Mouse (Mus musculus) heart, embryonic 10.5 days (tissue): ENCODE data around the gene Esrrb. TPM values are rescaled to one million over a fixed set of nuclear protein-coding genes. Genes with fewer than 3 reads are reported as not detected.

Experiments
- DNase-seq: peaks from one replicate; pipeline ENCODE4 v3.0.0-alpha.2; 2017; ENCODE audit warnings: low spot score
- H3K27ac ChIP-seq: fragments of 300-500 bp; sonication (generic); 2 replicates; pipeline ENCODE4 v1.5.1; 2016; ENCODE audit warnings: mild to moderate bottlenecking
- H3K27me3 ChIP-seq: fragments of 300-500 bp; sonication (generic); 2 replicates; pipeline ENCODE4 v1.6.1; 2016; ENCODE audit warnings: mild to moderate bottlenecking; ENCODE audit not compliant: poor library complexity, insufficient read depth, severe bottlenecking
- H3K36me3 ChIP-seq: fragments of 300-500 bp; sonication (generic); 2 replicates; pipeline ENCODE4 v1.6.1; 2016; ENCODE audit warnings: mild to moderate bottlenecking, moderate library complexity
- H3K4me1 ChIP-seq: fragments of 300-500 bp; sonication (generic); 2 replicates; pipeline ENCODE4 v1.6.1; 2016; ENCODE audit warnings: mild to moderate bottlenecking
- H3K4me3 ChIP-seq: fragments of 300-500 bp; sonication (generic); 2 replicates; pipeline ENCODE4 v1.5.1; 2016; ENCODE audit warnings: mild to moderate bottlenecking, moderate library complexity
- H3K9me3 ChIP-seq: fragments of 300-500 bp; sonication (generic); 2 replicates; pipeline ENCODE4 v1.6.1; 2016; ENCODE audit warnings: mild to moderate bottlenecking, moderate library complexity
- WGBS: fragments of 180-500 bp; shearing (Covaris S2); methylation state at CpG from one replicate; pipeline ENCODE4 v1.1.7; 2016; 5-methylcytosine and 5-hydroxymethylcytosine counted together
- polyA plus RNA-seq: library from polyadenylated mRNA; unstranded; fragments of >200 nt; fragmentation: Nextera tagmentation; extraction: Ambion mirVana; gene quantifications from 2 replicates; pipeline ENCODE4 v1.2.1, GENCODE M21; 2016

The Esrrb gene
- polyA plus RNA-seq, 1 experiment from 2014 or later: 1.6 TPM

GRCm38 (mm10) chr12:86427585-86427984 lies 66.7 kb downstream of the Esrrb start:
- no peak overlapping the region for H3K27ac ChIP-seq
- H3K4me3 ChIP-seq: no peak overlapping the region
- no peaks in the 10 kb centered on the region for H3K9me3 ChIP-seq
- no peaks in the 10 kb centered on the region for H3K36me3 ChIP-seq
- H3K4me1 ChIP-seq: peaks cover 12% of the 10 kb centered on the region
- peaks cover 49% of the 10 kb centered on the region for H3K27me3 ChIP-seq
- no peak for DNase-seq
- WGBS: 46% methylated on average over 2 of the region's 2 CpGs

GRCm38 (mm10) chr12:86431671-86432070 lies 70.8 kb downstream of the Esrrb start:
- WGBS: 84% methylated on average over 5 of the region's 5 CpGs
- Histone ChIP-seq H3K4me1 (peaks cover 13% of the 10 kb centered on the region), H3K9me3 (no peaks in the 10 kb centered on the region), H3K27ac (no peak overlapping the region), H3K4me3 (no peak overlapping the region), H3K27me3 (peaks cover 13% of the 10 kb centered on the region; the same call in 1 of the 2 replicates), H3K36me3 (no peaks in the 10 kb centered on the region)
- no peak for DNase-seq

DNA sequence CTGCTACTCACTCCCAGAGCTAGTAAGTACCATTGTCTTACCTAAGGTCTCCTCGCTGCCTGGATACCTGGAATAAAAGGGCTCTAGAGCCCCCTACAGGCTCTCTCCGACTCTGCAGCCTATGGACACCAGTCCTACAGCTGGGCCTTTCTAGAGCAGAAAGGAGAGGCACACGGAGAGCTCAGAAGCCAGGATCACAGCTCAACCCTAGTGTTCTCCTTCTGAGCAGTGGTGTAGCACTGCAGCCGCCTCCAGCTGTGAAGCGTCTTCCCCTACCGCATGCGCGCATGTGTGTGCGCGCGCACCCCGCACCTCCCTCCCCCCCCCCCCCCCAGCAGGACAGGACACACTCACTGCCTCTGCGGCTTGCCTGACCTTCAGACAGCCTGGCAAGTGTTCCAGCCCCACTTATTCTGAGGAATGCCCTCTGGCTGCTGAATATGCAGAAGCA lies 72.5 kb downstream of the Esrrb start:
- DNase-seq: peak; percentile 85
- Histone ChIP-seq H3K36me3 (no peaks in the 10 kb centered on the region), H3K9me3 (no peaks in the 10 kb centered on the region), H3K4me1 (peaks cover 8% of the 10 kb centered on the region; the same call in 1 of the 2 replicates), H3K4me3 (peak overlapping the region; percentile 50), H3K27me3 (0 out of 2 replicates have a peak, but pooled peaks cover 11% of the 10 kb centered on the region), H3K27ac (peak overlapping the region; percentile 71)
- 3% methylated on average over 12 of the region's 13 CpGs for WGBS

- whole genome bisulfite sequencing: 86% methylated on average over 13 of the region's 13 CpGs
- no peaks in the 10 kb centered on the region for H3K9me3 ChIP-seq
- no peak for DNase-seq
- no peak overlapping the region for H3K4me3 ChIP-seq
- peaks cover 3% of the 10 kb centered on the region; the same call in 1 of the 2 replicates for H3K27me3 ChIP-seq
- H3K4me1 ChIP-seq: peaks cover 17% of the 10 kb centered on the region; the same call in 1 of the 2 replicates
- H3K36me3 ChIP-seq: no peaks in the 10 kb centered on the region
- H3K27ac ChIP-seq: no peak overlapping the region
Observed at GRCm38 (mm10) chr12:86435651-86436050, 74.7 kb downstream of the Esrrb start.

GRCm38 (mm10) chr12:86450848-86451247 lies 89.9 kb downstream of the Esrrb start:
- Histone ChIP-seq H3K27ac (no peak overlapping the region), H3K4me3 (no peak overlapping the region), H3K9me3 (no peaks in the 10 kb centered on the region), H3K27me3 (no peaks in the 10 kb centered on the region), H3K4me1 (peaks cover 14% of the 10 kb centered on the region), H3K36me3 (no peaks in the 10 kb centered on the region)
- 71% methylated on average over 5 of the region's 5 CpGs for WGBS
- no peak for DNase-seq

- no peaks in the 10 kb centered on the region for H3K36me3 ChIP-seq
- 78% methylated on average over 1 of the region's 1 CpGs for WGBS
- H3K27me3 ChIP-seq: no peaks in the 10 kb centered on the region
- H3K9me3 ChIP-seq: 0 out of 2 replicates have a peak, but pooled peaks cover 3% of the 10 kb centered on the region
- no peak overlapping the region for H3K4me3 ChIP-seq
- DNase-seq: no peak
- no peak overlapping the region for H3K27ac ChIP-seq
- H3K4me1 ChIP-seq: peaks cover 5% of the 10 kb centered on the region; the same call in 1 of the 2 replicates
Observed at GRCm38 (mm10) chr12:86455009-86455408, 94.1 kb downstream of the Esrrb start.

DNA sequence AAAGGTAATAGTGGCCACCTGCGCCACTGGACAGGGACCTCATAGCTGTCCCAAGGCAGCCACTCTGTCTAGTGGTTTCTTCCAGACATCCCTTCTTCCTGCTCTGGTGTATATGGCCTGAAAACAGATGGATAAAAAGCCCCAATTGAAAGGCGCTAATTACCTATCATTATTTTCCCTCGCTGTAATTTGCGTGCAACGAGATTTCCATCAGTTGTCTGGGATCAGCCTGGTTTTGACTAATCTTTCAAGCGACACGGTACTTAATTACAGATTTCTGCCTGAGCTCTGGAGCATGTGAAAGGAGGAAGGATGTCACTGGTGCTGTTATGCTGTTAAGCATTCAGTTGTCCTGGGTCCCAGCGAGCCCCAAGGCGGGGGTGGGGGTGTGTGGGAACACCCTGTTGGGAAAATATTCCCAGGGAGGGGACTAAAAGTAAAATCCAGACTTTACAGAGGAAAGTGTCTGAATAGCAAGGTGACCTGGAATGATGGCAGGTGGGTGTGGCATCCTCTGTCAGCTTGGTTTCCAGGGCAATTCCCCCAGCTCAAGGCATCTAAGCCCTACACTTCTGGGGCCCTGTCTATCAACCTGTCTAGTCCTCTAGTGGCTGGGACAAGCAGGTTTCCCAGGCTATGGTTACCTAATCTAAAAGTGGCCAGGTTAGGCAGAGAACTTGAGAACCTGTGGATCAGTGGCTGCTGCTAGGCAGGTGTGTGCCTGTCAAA lies 102.0 kb downstream of the Esrrb start:
- Histone ChIP-seq H3K27ac (no peak overlapping the region), H3K4me3 (no peak overlapping the region), H3K9me3 (0 out of 2 replicates have a peak, but pooled peaks cover 3% of the 10 kb centered on the region), H3K36me3 (no peaks in the 10 kb centered on the region), H3K27me3 (no peaks in the 10 kb centered on the region), H3K4me1 (peaks cover 6% of the 10 kb centered on the region)
- DNase-seq: no peak
- WGBS: 80% methylated on average over 9 of the region's 9 CpGs

GRCm38 (mm10) chr12:86464385-86464784 lies 103.5 kb downstream of the Esrrb start:
- no peak for DNase-seq
- WGBS: 89% methylated on average over 1 of the region's 1 CpGs
- peaks cover 5% of the 10 kb centered on the region for H3K27me3 ChIP-seq
- no peak overlapping the region for H3K4me3 ChIP-seq
- H3K9me3 ChIP-seq: 0 out of 2 replicates have a peak, but pooled peaks cover 3% of the 10 kb centered on the region
- no peaks in the 10 kb centered on the region for H3K36me3 ChIP-seq
- peaks cover 6% of the 10 kb centered on the region for H3K4me1 ChIP-seq
- H3K27ac ChIP-seq: no peak overlapping the region

DNA sequence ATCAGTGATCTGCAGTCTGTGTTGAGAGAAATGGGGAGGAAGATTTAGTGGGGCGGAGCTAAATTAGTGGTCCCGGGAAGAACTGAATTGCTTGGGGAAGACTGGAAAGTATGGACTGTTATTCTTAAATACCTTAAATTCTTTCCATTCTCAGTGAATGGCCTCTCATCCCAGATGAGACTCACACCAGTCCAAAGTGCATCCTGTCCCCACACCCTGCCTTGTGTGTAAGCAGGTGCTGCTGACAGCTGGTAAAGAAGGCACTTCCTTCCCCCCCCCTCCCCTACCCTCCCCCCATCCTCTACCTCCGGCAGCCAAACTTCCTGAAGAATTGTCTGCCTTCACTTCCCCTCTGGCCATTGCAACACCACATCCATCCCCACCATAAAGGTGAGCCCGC lies 105.3 kb downstream of the Esrrb start:
- Histone ChIP-seq H3K27me3 (peaks cover 20% of the 10 kb centered on the region), H3K4me1 (peaks cover 6% of the 10 kb centered on the region), H3K27ac (no peak overlapping the region), H3K36me3 (no peaks in the 10 kb centered on the region), H3K9me3 (no peaks in the 10 kb centered on the region), H3K4me3 (no peak overlapping the region)
- 45% methylated on average over 4 of the region's 4 CpGs for WGBS
- DNase-seq: no peak

- WGBS: 37% methylated on average over 23 of the region's 23 CpGs
- Histone ChIP-seq H3K27ac (no peak overlapping the region), H3K4me1 (peaks cover 26% of the 10 kb centered on the region), H3K4me3 (no peak overlapping the region), H3K9me3 (no peaks in the 10 kb centered on the region), H3K27me3 (peaks cover 22% of the 10 kb centered on the region), H3K36me3 (no peaks in the 10 kb centered on the region)
- no peak for DNase-seq
Observed at GRCm38 (mm10) chr12:86469919-86470318, 109.0 kb downstream of the Esrrb start.

DNA sequence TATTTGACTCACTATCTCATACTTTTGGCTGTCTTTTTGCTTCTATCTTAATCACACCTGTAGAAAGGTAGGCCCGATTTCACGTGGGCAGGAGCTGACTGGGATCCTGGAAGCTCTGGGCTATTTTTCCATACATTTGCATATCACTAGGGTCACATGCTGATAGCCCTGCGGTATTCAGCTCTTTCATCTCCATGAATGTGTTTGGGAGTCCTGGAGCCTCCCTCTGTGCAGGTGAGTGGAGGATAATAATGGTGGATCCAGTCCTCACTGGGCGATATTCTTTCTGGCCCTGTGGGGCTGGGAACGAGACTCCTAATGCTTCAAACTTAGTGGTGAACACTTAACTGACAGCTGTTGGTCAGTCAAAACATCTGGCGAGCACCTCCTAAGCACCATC lies 110.0 kb downstream of the Esrrb start:
- Histone ChIP-seq H3K9me3 (no peaks in the 10 kb centered on the region), H3K4me3 (no peak overlapping the region), H3K27me3 (peaks cover 22% of the 10 kb centered on the region), H3K4me1 (peaks cover 36% of the 10 kb centered on the region), H3K27ac (no peak overlapping the region), H3K36me3 (no peaks in the 10 kb centered on the region)
- 57% methylated on average over 6 of the region's 6 CpGs for WGBS
- no peak for DNase-seq

DNA sequence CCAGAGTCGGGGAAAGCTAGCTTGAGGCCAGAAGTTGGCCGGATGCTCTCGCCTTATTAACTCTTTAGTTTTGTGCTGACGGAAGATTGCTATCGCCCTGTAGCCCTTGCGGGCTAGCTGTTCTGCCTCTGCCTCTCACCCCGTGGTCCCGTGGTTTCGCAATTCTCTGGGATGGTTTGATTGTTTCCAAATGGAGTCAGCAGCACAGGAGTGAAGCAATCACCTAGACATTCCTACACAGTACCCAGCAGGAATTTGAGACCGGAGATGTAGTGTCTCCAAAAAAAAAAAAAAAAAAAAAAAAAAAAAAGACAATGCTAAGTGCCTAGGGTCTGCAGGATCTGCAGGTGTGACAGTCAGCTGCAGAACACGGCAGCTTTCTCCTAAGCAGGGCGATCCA lies 112.7 kb downstream of the Esrrb start:
- H3K27me3 ChIP-seq: peaks cover 22% of the 10 kb centered on the region
- H3K4me1 ChIP-seq: peaks cover 38% of the 10 kb centered on the region
- WGBS: 36% methylated on average over 12 of the region's 12 CpGs
- no peak overlapping the region for H3K4me3 ChIP-seq
- no peak overlapping the region for H3K27ac ChIP-seq
- H3K9me3 ChIP-seq: no peaks in the 10 kb centered on the region
- no peaks in the 10 kb centered on the region for H3K36me3 ChIP-seq
- DNase-seq: no peak

DNA sequence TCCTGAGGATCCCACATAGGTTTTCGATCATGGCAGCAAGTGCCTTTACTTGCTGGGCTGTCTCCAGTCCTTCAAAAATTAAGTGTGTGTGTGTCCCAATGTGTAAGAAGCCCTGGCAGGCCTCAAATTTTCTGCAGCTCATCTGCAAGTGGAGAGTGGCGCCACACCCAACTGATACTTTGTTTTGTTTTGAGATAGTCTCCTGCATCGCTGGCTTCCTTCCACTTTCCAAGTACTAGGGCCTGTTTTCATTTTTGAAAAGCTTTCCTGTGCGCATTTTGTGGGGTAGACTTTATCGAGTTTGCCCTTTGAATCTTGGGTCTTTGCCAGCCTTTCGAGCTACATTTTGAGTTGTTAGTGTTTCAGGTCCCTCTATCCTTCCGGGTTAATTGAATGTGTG lies 115.1 kb downstream of the Esrrb start:
- H3K4me3 ChIP-seq: no peak overlapping the region
- no peaks in the 10 kb centered on the region for H3K36me3 ChIP-seq
- 58% methylated on average over 7 of the region's 7 CpGs for WGBS
- H3K27me3 ChIP-seq: peaks cover 3% of the 10 kb centered on the region; the same call in 1 of the 2 replicates
- peaks cover 38% of the 10 kb centered on the region for H3K4me1 ChIP-seq
- no peaks in the 10 kb centered on the region for H3K9me3 ChIP-seq
- peak overlapping the region; percentile 76; the same call in 1 of the 2 replicates for H3K27ac ChIP-seq
- no peak for DNase-seq
